Mouse (Mus musculus) adrenal gland, adult 8-10 months (tissue): Measurements from ENCODE around the gene Epha2. TPM values are rescaled to one million over a fixed set of nuclear protein-coding genes. Genes with fewer than 3 reads are reported as not detected.

Experiments used
- DNase-seq: peaks from one replicate; pipeline ENCODE4 v3.0.0; 2022
- total RNA-seq, 4 experiments: library from RNA; stranded (reverse); gene quantifications; 2 replicates each; pipeline ENCODE4 v1.2.4; 2022

The Epha2 gene
- total RNA-seq = 10 to 100 TPM; 11.4 to 21.1 (median 16.2) TPM

DNA sequence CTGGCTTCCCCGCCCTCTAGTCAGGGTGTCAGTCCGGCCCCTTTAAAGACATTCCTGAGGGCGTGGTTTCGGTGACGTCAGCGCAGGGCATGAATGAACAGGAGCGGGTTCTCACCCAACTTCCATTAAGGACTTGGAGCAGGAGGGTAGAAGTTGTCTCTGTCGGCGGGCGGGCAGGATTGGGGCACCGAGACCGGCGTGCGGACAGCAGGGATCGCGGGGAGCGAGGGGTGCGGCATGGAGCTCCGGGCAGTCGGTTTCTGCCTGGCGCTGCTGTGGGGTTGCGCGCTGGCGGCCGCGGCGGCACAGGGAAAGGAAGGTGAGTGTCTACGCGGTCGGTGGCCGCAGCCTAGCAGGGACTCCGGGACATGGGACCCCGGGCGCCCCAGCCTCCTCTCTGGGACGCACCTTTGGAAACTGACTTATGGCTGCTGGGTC is at the start of gene Epha2:
Gene Epha2, plus strand, starts transcription at position 125 of the 438 bp plus-strand sequence.
- DNase-seq = peak; percentile 90

DNA sequence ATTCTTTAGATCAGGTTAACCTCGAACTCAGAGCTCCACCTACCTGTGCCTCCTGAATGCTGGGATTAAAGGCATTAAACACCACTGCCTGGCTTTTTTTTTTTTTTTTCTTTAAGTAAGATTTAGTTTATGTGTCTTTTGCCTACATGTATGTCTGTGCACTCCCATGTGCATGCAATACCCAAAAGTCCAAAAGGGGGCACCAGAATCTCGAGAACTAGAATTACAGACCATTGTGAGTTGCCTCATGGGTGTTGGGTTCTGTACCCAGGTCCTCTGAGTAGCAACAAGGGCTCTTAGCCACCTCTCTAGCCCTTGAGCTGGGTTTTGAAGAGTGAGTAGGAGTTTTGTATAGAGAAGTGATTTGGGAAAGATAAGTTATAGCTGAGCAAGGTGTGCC is 48.4 kb upstream of the Epha2 start:
- no peak for DNase-seq

DNA sequence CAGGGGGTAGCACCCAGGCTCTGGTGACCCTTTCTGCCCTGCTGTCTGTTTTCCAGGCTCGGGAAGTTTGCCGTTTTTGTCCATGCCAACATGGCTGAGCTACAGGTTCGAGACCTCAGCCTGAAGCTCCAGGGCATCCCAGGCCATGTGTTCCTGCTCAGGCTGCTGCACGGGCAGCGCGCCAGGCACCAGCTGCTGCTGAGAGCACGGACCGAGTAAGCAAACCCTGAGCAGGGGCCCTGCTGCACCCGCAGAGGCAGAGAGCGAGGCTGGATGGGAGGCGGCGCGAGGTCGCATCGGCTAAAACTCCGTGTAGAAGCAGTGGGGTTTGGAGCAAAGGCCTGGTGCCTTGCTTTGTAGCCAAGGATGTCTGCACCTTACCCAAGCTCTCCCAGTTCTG is 46.8 kb upstream of the Epha2 start:
- DNase-seq = no peak

DNA sequence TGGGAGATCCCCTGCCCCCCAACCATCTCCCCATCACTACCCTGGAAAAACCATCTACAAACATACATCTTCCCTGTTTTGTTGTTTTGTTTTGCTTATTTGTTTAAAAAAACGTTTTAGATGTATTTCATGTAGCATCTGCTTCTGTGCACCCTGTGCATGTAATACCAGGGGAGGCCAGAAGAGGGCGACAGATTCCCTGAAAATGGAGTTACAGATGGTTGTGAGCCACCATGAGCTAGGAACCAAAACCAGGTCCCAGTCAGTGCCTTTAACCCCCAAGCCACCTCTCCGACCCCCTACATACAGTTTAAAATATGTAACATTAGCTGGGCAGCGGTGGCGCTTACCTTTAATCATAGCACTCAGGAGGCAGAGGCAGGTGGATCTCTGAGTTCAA is 43.6 kb upstream of the Epha2 start:
- DNase-seq = no peak

DNA sequence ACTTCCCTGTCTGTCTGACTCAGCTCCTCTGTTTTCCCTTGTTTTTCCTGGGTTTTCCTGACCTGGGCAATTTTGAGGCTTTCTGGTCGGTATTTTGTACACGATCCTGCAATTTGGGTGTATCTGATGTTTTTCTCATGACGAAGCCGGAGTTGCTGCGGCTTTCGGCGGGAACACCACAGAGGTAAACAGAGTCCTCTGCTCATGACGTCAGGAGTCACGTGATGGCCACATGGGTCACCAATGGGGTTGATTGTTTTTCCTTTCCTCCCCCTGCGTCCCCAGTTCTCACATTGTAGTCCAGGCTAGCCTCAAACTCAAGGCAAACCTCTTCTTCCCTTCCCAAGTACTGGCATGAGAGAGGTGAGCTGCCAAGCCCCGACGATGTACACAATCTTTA is 41.6 kb upstream of the Epha2 start:
- DNase-seq = no peak

DNA sequence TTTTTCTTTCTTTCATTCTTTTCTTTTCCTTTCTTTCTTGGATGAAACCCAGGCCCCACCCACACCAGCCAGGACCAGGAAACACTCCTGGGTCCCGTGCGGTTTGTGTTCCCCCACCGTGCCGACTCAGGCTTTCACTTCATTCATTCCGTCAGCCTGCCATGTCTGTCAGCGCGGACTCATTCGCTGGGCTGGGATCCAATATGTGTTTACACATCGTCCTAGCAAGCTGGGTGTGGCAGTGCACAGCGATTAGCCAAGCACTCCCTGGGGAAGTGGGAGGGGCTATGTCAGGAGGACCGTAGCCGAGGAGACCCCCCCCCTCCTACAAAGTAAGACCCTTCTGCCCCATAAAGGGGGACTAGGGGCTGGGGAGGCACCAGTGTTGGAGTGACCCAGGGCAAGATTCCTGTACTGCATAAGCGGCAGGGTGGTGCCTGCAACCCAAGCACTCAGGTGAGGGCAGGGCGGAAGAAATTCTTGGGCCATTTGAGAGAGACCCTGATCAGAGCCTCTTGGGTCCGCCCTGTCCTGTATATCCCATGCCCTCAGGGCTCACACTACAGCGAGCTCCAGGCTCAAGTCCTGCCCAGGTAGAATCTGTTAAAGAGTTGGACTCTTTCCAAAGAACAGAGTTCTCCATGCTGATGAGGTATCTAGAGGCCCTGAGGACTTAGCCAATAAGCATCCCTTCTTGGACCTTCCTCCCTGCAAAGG is 40.9 kb upstream of the Epha2 start:
- no peak for DNase-seq

DNA sequence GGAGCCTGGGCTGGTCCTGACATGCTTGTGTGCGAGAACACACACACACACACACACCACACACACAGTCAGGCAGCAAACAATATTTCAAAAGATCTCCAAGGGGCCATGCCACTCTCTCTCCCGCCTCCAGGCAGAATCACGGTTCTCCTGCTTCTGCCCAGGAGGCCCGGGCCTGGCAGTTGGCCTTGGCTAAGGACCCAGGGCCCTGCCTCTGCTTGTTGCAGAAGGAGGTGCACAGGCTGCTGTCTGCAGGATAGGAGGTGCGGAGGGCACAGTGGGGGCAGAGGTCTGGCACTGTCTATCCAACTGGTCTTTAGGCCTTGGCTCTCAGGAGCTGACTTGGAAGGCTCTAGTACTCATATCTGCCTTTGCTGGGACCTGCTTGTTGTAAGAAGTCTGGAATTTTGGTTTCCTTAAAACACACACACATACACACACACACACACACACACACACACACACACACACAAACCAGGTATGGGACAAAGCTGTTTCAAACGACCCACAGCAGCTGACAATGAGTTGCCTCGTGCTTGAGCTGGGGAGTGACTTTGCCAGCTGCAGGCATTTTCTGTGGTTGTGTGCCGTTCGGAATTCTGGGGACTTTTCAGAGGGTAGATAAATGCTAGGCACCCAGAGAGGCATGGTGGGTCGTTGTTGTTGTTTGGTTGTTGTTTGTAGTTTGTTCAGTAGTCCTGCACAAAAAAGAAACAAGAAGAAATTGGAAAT is 38.0 kb upstream of the Epha2 start:
- DNase-seq = no peak

DNA sequence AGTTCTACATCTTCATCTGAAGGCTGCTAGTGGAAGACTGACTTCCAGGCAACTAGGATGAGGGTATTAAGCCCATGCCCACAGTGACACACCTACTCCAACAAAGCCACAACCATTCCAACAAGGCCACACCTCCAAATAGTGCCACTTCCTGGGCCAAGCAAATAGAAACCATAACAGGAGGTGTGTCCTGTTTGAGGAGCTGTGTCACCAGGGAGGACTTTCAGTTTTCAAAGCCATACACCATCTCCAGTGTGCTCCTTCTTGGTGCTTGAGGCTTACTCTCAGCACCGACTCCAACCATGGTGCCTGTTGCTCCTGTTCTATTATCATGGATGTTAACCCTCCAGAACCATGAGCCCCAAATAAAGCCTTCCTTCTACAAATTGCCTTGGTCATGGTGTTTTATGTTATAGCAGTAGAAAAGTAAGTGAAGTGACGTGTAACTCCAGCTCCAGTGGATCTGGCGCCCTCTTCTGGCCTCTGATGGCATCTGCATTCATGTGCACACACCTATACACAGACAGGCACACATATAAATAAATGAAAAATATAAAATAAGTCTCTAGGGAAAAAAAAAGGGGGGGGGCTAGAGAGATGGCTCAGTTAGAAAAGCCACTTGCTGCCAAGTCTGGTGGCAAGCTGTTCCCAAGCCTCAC is 34.9 kb upstream of the Epha2 start:
- DNase-seq = no peak

DNA sequence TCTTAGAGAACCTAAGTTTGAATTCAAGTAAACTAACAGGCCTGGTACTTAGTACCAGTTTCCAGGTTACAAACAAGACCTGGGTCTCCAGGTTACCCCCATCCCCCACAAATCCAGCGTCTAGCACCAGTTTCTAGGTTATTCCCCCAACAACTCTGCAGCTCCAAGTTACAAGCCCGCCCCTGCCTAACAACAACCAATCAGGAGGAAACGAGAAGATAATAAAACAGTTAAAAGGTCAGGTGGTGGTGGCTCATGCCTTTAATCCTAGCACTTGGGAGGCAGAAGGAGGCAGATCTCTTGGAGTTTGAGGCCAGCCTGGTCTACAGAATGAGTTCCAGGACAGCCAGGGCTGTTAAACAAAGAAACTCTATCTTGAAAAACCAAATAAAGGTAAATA is 33.8 kb upstream of the Epha2 start:
- no peak for DNase-seq

DNA sequence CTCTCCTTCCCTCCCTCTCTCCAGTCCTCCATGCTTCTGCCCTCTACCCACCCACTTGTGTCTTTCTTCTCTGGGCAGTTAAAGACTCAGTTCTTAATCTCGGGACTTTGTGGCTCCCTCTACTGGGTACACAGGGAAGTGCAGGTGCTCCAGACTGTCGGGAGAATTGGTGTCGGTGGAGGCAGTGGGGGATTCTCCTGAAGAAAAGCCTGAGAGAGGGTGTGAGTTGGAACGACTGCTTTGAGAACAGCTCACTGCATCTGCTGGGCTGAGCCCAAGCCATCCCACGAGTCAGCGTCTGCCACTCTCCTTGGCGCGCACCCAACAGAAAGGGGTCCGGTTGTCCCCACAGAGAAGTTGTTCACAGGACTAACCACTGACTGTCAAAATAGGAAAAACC is 33.2 kb upstream of the Epha2 start:
- no peak for DNase-seq

DNA sequence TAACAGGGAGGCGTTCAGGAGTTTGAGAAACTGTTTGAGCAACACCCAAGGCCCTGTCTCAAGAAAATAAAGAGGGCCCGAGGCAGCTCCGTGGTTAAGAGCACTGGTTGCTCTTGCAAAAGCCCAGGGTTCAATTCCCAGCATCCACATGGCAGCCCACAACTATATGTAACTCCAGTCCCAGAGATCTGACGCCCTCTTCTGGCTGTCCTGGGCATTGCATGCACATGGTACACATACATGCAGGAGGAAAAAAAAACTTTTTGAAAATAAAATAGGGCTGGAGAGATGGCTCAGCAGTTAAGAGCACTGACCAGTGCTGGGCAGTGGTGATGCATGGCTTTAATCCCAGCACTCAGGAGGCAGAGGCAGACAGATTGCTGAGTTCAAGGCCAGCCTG is 32.7 kb upstream of the Epha2 start:
- DNase-seq = no peak

DNA sequence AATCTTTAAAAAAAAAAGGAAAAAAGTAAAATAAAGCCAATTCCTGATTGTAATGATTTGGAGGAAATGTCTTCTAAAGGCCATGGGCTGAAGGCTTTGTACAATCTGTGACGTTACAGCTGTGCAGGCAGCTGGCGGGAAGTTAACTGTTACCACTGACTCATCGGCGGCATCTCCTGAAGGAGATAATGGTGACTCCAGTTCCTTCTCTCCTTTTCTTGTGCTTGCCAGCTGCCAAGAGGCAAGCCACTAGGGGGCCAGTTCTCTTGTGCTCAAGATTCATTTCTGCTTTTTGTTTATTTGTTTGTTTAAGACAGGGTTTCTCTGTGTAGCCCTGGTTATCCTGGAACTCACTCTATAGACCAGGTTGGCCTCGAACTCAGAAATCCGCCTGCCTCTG is 32.0 kb upstream of the Epha2 start:
- DNase-seq = no peak

DNA sequence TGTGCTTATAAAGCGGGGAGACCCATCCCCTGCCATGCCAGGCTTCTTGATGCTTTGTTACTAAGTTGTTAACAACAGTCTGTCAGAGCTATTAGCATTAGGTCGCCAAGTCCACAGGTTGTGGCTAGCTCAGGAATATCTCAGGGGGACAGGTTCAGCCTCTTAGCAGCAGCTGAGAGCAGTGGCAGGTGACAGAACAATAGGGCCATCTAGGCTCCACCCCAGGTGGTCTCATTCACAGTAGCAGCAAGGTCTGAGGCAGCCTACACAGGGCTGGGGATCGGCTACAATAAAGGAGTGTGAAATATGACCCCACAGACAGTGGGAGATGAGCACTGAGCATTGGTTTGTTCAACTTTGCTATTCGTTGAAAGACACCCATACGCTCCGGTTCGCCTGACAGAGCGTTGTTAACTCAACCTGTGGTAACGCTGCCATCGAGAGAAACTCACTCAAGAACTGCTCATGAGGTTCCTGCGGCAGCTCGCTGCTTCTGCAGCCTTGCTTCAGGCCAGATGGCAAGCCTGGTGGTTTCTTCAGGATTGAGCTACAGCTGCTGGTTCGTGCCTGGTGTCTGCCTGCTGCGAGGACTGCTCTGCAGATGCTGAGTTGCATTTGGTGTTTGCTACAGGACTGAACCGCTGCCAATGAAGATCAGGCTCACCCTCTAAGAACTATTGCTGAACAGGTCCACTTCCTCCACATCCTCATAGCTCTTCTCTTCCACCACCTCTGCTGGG is 30.7 kb upstream of the Epha2 start:
- DNase-seq = no peak

DNA sequence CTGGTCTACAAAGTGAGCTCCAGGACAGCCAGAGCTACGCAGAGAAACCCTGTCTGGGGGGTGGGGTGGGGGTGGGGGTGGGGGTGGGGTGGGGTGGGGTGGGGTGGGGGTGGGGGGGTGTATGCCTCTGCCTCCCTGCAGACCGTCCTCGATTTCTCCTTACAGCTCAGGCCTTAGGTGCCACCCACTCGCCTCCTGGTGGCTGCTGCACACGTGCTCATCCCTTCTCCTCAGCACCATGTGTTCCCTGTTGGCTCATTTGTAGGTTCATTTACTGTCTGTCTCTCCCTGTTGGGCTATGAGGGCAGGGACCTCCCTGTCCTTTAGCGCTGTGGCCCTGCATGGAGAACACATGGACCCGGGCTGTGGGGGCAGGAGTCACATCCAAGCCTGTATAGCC is 29.8 kb upstream of the Epha2 start:
- no peak for DNase-seq

DNA sequence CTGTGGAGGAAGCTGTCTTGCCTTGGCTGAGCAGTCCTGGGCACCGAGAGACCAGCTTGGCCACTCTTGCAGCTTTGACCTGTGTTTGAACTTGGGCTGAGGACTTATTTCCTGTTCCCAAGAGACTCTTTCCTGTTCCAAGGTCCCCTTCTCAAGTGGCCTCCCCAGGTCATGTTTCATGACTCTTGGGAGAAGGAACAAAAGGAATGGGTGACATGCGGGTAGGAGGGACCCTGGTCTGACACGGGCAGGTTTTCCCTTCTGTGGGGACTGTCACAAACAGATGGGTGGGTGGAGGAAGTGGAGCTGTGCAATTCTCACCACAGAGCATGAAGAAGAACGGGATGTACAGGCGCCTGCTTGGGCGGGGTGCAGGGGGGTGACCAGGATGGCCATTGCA is 29.3 kb upstream of the Epha2 start:
- DNase-seq = peak; percentile 42

DNA sequence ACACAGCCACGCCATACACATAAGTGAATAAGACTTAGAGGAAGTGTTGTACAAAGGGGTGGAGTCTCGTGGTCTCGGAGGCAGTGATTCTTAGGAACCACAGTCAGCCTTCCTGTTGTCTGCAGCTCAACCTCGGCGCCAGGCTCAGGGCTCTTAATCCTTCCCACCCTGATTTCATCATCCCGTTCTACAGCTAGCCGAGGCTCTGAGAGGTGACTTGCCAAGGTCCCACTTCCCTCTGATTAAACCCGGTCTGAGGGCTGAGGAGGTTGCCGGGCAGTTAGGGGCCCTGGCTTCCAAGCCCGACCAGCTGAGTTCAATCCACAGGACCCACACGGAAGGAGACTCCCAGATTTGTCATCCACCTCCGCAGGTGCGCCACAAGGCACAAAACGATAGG is 28.2 kb upstream of the Epha2 start:
- no peak for DNase-seq

DNA sequence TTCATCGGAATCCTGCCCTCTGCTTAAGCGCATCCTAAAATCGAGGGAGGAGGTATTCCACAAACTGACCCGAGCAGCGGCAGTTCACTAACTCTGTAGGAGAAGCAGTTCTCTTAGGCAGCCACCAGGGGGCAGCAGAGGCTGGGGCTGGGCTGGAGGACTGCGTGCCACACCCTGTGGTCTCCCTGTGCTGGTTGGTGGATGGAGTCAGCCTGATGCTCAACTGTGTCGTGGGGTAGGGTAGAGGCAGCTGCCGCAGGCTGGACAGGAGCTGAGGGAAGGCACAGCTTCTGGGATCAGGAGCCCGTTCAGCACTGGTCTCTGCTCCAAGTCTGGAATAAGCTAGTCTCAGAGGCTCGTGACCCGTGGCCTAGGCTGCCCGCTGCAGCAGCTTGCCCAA is 27.7 kb upstream of the Epha2 start:
- peak; percentile 68 for DNase-seq

DNA sequence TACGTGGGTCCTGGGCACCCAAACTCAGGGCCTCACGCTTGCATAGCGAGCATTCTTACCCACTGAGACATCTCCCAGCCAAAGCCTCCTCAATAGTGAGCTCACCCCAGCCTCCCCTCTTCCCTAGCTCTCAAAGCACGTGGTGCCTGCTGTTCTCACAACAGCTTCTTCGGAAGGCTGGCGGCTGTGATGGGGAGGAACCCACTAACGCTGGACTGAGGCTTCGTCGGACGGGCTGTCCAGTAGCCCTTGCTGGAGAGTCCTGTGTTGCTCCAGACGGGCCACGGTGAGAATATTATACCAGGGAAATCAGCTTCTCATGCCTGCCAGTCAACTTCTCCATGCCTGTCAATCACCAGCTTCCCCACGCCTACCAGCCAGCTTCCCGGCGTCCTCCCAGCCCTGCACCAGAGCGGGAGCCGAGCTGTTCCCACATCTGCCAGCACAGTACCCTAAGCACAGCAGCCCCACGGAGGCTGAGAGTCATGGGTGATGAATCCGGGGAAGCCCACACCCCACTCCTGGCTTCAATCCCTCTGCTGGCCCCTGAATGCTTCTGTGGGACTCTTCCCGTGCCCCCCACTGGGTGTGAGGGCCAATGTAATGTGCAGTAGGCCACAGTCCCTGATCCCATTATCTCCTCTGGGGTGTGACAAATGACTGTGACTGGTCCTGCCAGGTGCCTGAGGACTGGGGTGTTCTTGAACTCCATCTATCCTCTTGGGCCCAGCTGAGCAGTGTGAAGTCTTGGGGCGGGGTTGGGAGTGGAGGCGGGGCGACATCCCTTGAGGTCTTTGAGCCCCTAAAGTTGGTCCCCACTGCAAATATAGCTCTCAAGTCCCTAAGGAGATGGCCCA is 26.3 kb upstream of the Epha2 start:
- no peak for DNase-seq

DNA sequence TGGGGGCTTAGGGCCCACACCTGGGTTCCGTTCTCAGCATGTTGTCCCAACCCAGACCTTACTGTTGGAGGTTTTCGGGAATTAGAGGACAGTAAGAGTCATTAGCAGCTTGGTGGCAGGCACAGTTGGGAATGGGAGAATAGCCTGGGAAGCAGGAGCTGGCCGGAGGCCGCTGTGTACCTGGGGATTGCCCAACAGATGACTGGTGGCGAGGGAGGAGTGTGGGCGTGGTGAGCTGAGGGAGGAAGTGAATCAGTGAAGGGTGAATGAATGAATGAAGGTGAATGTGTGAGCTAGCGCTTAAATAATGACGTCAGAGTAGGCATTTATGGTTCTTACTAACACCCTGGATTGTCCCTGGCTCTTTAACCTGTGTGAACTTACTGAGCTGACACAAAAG is 23.9 kb upstream of the Epha2 start:
- DNase-seq = no peak

DNA sequence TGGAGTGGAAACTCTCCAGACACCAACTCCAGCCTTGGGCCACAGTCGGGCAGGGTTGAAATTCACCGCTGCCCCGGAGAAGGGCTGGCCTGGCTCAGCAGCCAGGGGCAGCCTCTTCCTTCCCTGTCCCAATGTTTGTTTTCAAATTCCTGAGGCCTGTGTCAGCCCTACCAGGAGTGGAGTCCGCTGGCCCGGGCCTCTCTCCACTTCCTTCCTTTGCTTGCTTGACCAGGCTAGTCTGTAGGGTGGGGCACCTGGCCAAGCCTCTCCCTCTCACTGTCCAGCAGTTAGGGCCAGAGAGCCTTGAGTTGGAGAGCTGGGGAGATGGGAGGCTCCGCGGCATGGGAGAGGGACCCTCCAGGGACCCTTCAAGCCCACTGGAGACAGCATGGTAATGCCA is 22.9 kb upstream of the Epha2 start:
- DNase-seq = peak; percentile 80

DNA sequence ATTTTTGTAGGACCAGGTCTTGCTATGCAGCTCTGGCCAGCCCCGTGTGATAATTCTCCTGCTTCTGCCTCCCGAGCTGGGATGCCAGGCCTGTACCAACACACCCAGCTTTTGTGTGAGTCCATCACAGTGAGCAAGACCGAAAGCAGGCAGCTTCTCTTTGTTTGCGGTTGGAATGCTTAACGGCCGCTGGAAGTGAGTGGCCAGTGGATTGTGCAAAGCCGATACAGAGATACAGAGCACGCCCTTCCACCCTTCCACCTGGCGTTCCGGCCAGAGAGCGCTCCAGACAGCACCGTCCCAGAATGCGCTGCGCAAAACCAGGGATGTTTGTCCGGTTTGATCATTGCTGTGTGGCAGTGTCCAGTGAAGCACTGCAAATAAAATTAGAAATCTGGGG is 21.7 kb upstream of the Epha2 start:
- no peak for DNase-seq

DNA sequence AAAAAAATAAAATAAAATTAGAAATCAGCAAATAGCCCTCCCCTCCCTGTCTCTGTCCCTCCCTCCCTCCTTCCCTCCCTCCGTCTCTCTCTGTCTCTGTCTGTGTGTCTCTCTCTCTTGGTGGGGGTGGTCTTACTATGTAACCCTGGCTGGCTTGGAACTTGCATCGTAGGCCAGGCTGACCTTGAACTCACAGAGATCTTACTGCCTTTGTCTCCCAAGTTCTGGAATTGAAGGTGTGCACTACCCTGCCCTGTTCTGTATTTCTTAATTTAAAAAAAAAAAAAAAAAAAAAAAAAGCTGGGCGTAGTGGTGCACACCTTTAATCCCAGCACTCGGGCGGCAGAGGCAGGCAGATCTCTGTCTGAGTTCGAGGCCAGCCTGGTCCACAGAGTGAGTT is 21.3 kb upstream of the Epha2 start:
- DNase-seq = no peak
